Mouse (Mus musculus) embryonic facial prominence, embryonic 14.5 days (tissue): ENCODE results near the gene Serp2. TPM values are rescaled to one million over a fixed set of nuclear protein-coding genes. Genes with fewer than 3 reads are reported as not detected.

Experiments
- ATAC-seq: fragments of 200-750 bp; cut with Nextera tagmentation; 2 replicates; pipeline ENCODE4 v1.8.0; 2017; ENCODE audit warnings: low read depth, moderate number of reproducible peaks, moderate TSS enrichment
- DNase-seq: peaks from one replicate; pipeline ENCODE4 v3.0.0-alpha.2; 2015; ENCODE audit warnings: low spot score
- H3K27ac ChIP-seq: fragments of 300-500 bp; sonication (generic); replicated peaks from 2 replicates; pipeline ENCODE4 v1.5.1; 2014; ENCODE audit warnings: low read depth, mild to moderate bottlenecking, low read length, moderate library complexity
- H3K27me3 ChIP-seq: fragments of 300-500 bp; sonication (generic); replicated peaks from 2 replicates; pipeline ENCODE4 v1.6.1; 2014; ENCODE audit warnings: low read length; ENCODE audit not compliant: control insufficient read depth, insufficient read depth
- H3K36me3 ChIP-seq: fragments of 300-500 bp; sonication (generic); 2 replicates; pipeline ENCODE4 v1.6.1; 2014; ENCODE audit warnings: low read length, mixed read lengths; ENCODE audit not compliant: control insufficient read depth, insufficient read depth
- H3K4me1 ChIP-seq: fragments of 300-500 bp; sonication (generic); 2 replicates; pipeline ENCODE4 v1.6.1; 2014; ENCODE audit warnings: antibody characterized with exemption, low read length; ENCODE audit not compliant: control insufficient read depth, insufficient read depth
- H3K4me2 ChIP-seq: fragments of 300-500 bp; sonication (generic); 2 replicates; pipeline ENCODE4 v1.6.1; 2014; ENCODE audit warnings: low read depth, mild to moderate bottlenecking, low read length, moderate library complexity, mixed read lengths
- H3K4me3 ChIP-seq: fragments of 300-500 bp; sonication (generic); 2 replicates; pipeline ENCODE4 v1.5.1; 2014; ENCODE audit warnings: low read depth, mild to moderate bottlenecking, low read length
- H3K9ac ChIP-seq: fragments of 300-500 bp; sonication (generic); 2 replicates; pipeline ENCODE4 v1.6.1; 2014; ENCODE audit warnings: low read depth, mild to moderate bottlenecking, low read length, moderate library complexity, mixed read lengths
- H3K9me3 ChIP-seq: fragments of 300-500 bp; sonication (generic); 2 replicates; pipeline ENCODE4 v1.6.1; 2016; ENCODE audit warnings: low read length; ENCODE audit not compliant: control insufficient read depth
- WGBS: fragments of 180-500 bp; shearing (Covaris S2); extraction: QIAGEN DNeasy Blood & Tissue Kit; methylation state at CpG from one replicate; pipeline ENCODE4 v1.1.7; 2014; 5-methylcytosine and 5-hydroxymethylcytosine counted together
- polyA plus RNA-seq: library from polyadenylated mRNA; unstranded; fragments of >200 nt; fragmentation: Nextera tagmentation; extraction: Ambion mirVana; gene quantifications from 2 replicates; pipeline ENCODE4 v1.2.1, GENCODE M21; 2014

Serp2 gene
- polyA plus RNA-seq, 1 experiment from 2014 or later, result 13.1 TPM

- WGBS, result 79% methylated on average over 20 of the region's 20 CpGs
- H3K36me3 ChIP-seq, result no peaks in the 10 kb centered on the region
- H3K4me2 ChIP-seq, result no peak overlapping the region
- no peak overlapping the region for H3K4me3 ChIP-seq
- H3K9ac ChIP-seq, result no peak overlapping the region
- peaks cover 29% of the 10 kb centered on the region for H3K4me1 ChIP-seq
- H3K27me3 ChIP-seq, result no peaks in the 10 kb centered on the region
- H3K27ac ChIP-seq, result peak overlapping the region; percentile 69; the same call in 1 of the 2 replicates
- peak; percentile 56; the same call in 1 of the 2 replicates for ATAC-seq
- no peaks in the 10 kb centered on the region for H3K9me3 ChIP-seq
- peak; percentile 79 for DNase-seq
These were observed 29.5 kb downstream of the Serp2 start for GRCm38 (mm10) chr14:76527030-76527719.

DNA sequence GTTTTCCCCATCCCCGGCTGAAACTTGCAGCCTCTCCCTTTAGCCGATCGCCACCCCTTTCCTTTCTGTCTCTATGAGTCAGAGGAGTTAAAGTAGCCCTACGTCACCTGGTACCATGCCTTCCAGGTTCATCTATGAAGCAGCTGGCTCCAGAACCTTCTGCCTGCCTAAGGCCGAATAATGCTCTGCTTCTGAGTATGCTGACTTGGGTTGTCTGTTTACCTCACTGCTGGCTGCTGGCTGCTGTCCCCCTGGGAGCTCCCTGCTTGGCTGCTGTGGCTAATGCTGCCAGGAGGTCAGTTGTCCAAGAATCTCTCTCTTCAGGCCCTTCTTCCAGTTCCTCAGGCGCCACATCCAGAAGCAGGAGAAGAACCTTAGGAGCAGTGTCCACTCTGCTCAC, 30.2 kb downstream of the Serp2 start:
- peaks cover 29% of the 10 kb centered on the region for H3K4me1 ChIP-seq
- no peak overlapping the region; the same call in 1 of the 2 replicates for H3K27ac ChIP-seq
- ATAC-seq (no peak), DNase-seq (no peak)
- H3K4me2 ChIP-seq, result no peak overlapping the region
- no peaks in the 10 kb centered on the region for H3K36me3 ChIP-seq
- H3K9ac ChIP-seq, result no peak overlapping the region
- no peaks in the 10 kb centered on the region for H3K27me3 ChIP-seq
- no peaks in the 10 kb centered on the region for H3K9me3 ChIP-seq
- H3K4me3 ChIP-seq, result no peak overlapping the region
- WGBS, result 74% methylated on average over 6 of the region's 6 CpGs

GRCm38 (mm10) chr14:76523344-76523743, 33.3 kb downstream of the Serp2 start:
- no peaks in the 10 kb centered on the region for H3K27me3 ChIP-seq
- H3K36me3 ChIP-seq, result no peaks in the 10 kb centered on the region
- DNase-seq (no peak), ATAC-seq (no peak)
- H3K9ac ChIP-seq, result no peak overlapping the region
- H3K27ac ChIP-seq, result no peak overlapping the region
- H3K4me3 ChIP-seq, result no peak overlapping the region
- H3K4me1 ChIP-seq, result peaks cover 22% of the 10 kb centered on the region
- 94% methylated on average over 1 of the region's 1 CpGs for WGBS
- H3K9me3 ChIP-seq, result no peaks in the 10 kb centered on the region
- H3K4me2 ChIP-seq, result no peak overlapping the region

- H3K27me3 ChIP-seq, result no peaks in the 10 kb centered on the region
- no peak overlapping the region for H3K27ac ChIP-seq
- peaks cover 2% of the 10 kb centered on the region; the same call in 1 of the 2 replicates for H3K4me1 ChIP-seq
- no peak overlapping the region for H3K4me2 ChIP-seq
- H3K4me3 ChIP-seq, result no peak overlapping the region
- H3K9ac ChIP-seq, result no peak overlapping the region
- no peak for DNase-seq
- ATAC-seq, result no peak
- H3K36me3 ChIP-seq, result no peaks in the 10 kb centered on the region
- WGBS, result 88% methylated on average over 3 of the region's 3 CpGs
- H3K9me3 ChIP-seq, result no peaks in the 10 kb centered on the region
These were observed 35.4 kb downstream of the Serp2 start for GRCm38 (mm10) chr14:76521308-76521707.

DNA sequence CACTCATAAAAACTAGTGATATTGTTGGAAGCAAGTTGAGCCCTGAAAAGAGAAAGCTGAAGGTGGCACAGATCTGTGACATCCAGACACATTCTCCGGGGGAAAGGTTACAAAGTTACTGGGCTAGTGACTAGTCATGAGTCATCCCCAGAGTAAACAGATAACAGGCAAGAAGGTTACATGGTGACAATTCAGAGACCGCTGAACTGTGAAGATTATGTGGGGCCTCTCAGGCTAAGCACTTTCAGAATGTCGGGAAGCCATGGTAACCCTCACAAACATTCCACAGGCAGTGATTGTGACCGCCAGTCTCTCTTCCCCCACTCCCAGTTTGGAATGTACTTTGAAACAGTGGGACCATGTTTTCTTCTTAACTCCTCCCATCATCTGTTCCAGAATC, 36.1 kb downstream of the Serp2 start:
- Histone ChIP-seq H3K27me3 (no peaks in the 10 kb centered on the region), H3K4me2 (no peak overlapping the region), H3K4me1 (no peaks in the 10 kb centered on the region), H3K36me3 (no peaks in the 10 kb centered on the region), H3K9ac (no peak overlapping the region), H3K4me3 (no peak overlapping the region), H3K9me3 (no peaks in the 10 kb centered on the region), H3K27ac (no peak overlapping the region)
- DNase-seq, result no peak
- WGBS, result 71% methylated on average over 4 of the region's 4 CpGs
- no peak for ATAC-seq

- no peak overlapping the region for H3K4me3 ChIP-seq
- no peaks in the 10 kb centered on the region for H3K9me3 ChIP-seq
- H3K27me3 ChIP-seq, result no peaks in the 10 kb centered on the region
- H3K9ac ChIP-seq, result no peak overlapping the region
- H3K36me3 ChIP-seq, result no peaks in the 10 kb centered on the region
- ATAC-seq (no peak), DNase-seq (no peak)
- no peak overlapping the region for H3K4me2 ChIP-seq
- H3K27ac ChIP-seq, result no peak overlapping the region
- peaks cover 9% of the 10 kb centered on the region for H3K4me1 ChIP-seq
- 86% methylated on average over 5 of the region's 5 CpGs for WGBS
These were observed 38.5 kb downstream of the Serp2 start for GRCm38 (mm10) chr14:76518217-76518616.

DNA sequence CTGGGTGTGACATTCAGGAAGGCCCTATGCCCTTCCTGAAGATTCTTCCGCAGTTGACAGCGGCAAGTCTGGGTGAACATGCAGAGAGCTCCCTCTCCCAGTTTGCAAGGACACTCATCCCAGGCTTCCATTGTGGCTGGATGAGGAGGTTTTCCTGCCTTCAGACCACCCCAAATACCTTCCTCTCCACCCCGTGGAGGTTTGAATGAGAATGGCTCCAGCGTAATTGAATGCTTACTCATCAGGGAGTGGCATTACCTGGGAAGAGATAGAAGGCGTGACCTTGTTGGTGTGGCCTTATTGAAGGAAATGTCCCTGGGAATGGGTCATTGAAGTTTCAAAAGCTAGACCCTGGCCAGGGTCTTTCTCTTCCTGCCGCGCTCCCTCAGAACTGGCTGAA, 41.1 kb downstream of the Serp2 start:
- no peak for ATAC-seq
- WGBS, result 77% methylated on average over 7 of the region's 7 CpGs
- no peak for DNase-seq

GRCm38 (mm10) chr14:76514050-76514585, 42.6 kb downstream of the Serp2 start:
- Histone ChIP-seq H3K36me3 (peaks cover 8% of the 10 kb centered on the region; the same call in 1 of the 2 replicates), H3K27me3 (no peaks in the 10 kb centered on the region), H3K4me2 (peak overlapping the region; percentile 22), H3K4me1 (peaks cover 15% of the 10 kb centered on the region), H3K9me3 (no peaks in the 10 kb centered on the region), H3K4me3 (no peak overlapping the region), H3K9ac (0 out of 2 replicates have a peak overlapping the region, but pooled peaks have one; percentile 6), H3K27ac (no peak overlapping the region)
- DNase-seq (no peak), ATAC-seq (no peak)
- WGBS, result 31% methylated on average over 6 of the region's 6 CpGs

More for the DNA sequence above, 41.1 kb downstream of the Serp2 start:
- no peak overlapping the region for H3K9ac ChIP-seq
- H3K4me3 ChIP-seq, result no peak overlapping the region
- H3K9me3 ChIP-seq, result no peaks in the 10 kb centered on the region
- no peaks in the 10 kb centered on the region for H3K27me3 ChIP-seq
- peaks cover 15% of the 10 kb centered on the region for H3K4me1 ChIP-seq
- H3K36me3 ChIP-seq, result no peaks in the 10 kb centered on the region
- no peak overlapping the region for H3K27ac ChIP-seq
- H3K4me2 ChIP-seq, result no peak overlapping the region
